Mouse (Mus musculus) cerebellum, postnatal 36 days (tissue): ENCODE results near the gene Sf3b6.

Source experiments
- DNase-seq, 2 experiments: peaks; one replicate each; pipeline ENCODE4 v3.0.0; 2021 to 2022; ENCODE audit warnings: mixed read lengths in 2 of 2

The Sf3b6 gene

GRCm38 (mm10) chr12:4841392-4841887 is 24.1 kb downstream of the Sf3b6 start, which contains the start of gene Fkbp1b:
Gene Fkbp1b, minus strand, starts transcription at chr12:4841591.
- peak; percentile 51 to 64 for DNase-seq

- DNase-seq, result no peak
Observed at GRCm38 (mm10) chr12:4842456-4842855, 25.1 kb downstream of the Sf3b6 start.

DNA sequence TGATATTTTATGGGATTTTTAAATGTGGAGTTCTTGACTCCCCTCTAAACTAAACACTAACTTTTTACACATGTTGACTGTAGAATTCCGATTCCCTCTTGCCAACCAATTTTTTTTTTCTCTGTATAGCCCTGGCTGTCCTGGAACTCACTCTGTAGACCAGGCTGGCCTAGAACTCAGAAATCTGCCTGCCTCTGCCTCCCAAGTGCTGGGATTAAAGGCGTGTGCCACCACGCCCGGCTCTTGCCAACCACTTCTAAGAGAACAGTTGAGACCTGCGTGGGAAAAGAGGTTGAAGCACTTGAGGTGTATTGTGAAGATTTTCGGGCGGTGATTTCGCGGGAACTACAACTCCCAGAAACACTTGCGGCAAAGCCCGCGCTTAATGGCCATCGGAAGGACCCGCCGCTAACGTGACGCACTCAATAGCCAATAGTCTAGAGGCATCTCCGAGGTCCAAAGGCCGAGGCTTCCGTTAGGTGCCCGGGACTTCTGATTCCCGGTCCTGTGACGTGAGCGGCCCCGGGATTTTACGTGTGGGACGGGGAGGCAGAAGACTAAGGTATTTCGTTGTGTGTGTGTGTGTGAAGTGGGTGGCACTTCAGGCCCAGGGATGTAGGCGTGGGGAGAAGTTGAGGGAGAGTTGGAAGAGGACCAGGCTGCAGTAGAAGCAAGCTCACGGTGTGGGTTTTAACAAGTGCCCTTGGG is 25.7 kb downstream of the Sf3b6 start, which contains the start of gene Wdcp:
Gene Wdcp, plus strand, starts transcription at position 414 of the 708 bp plus-strand sequence.
- DNase-seq, result peak; percentile 89 to 90

GRCm38 (mm10) chr12:4843741-4844140 is 26.4 kb downstream of the Sf3b6 start:
- peak; percentile 30 to 36 for DNase-seq

- DNase-seq, result no peak
Observed at GRCm38 (mm10) chr12:4856160-4856559, 38.8 kb downstream of the Sf3b6 start.

GRCm38 (mm10) chr12:4856834-4857233 is 39.5 kb downstream of the Sf3b6 start:
- no peak for DNase-seq

DNA sequence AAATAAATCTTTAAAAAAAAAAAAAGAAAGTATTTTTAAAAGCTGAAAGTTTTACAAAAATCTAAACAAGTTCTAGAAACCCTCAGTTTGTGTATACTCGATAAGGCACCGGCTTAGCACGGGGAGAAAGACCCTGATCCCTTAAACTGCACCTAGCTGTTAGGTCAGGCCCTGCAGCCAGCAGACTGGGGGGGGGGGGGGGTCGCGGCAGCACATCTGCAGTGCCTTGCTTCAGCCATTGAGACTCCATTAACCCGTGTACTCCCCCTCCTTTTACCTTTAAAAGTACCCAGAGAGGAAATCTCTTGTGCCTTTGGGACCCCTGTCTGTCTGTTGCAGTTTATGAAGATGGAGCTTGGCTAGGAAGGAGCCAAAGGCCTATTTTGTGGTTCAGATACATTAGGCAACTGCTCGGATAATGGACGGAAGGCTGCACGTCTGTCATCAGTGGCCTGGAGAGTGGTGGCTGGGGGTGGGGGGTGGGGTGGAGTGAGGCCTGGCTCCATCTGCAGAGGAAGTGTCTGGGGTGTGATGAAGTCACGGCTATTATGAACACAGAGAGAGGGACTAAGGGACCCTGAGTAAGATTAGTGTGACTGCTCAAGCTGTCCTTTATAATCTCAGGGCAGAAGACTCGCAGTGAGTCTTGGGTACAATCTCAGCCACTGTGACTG is 42.0 kb downstream of the Sf3b6 start:
- DNase-seq, result no peak

DNA sequence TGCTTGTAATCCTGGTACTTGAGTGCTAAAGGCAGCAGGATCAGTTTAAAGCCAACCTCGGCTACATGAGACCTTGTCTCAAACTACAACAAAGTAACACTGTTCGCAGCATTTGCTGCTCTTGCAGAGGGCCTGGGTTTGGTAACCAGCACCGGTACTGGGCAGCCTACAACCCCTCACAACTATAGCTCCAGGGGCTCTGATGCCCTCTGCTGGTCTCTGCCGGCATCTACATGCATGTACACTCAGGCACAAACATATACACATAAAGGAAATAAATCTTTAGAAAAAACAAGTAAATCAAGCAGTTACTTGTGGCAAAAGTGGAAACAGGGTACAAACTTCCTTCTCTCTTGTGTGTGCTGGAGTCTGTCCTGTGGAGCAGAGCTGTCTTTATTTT is 45.3 kb downstream of the Sf3b6 start:
- no peak for DNase-seq

- DNase-seq, result peak; percentile 38 to 42
Observed at GRCm38 (mm10) chr12:4863654-4864337, 46.5 kb downstream of the Sf3b6 start.

- DNase-seq, result no peak
Observed at GRCm38 (mm10) chr12:4864338-4864690, 47.0 kb downstream of the Sf3b6 start.

DNA sequence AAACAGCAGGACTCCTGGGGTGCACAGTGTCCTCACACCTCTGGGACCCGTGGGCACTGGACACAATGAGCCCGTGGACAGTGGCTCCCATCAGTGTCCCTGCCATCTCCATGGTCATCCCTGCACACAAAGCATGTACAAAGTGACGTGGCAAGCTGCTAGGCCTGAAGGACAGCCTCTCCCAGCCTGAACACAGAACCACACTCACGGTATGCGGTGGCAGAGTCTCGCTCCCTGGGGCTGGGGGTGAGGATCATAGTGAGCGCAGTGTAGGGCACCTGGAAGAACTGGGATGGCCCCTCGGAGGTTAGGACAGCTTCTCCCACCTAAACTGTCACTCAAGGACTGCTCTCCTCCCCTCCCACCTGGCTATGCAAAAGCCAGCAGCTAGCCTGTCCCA is 51.6 kb downstream of the Sf3b6 start:
- DNase-seq, result no peak

GRCm38 (mm10) chr12:4871260-4871659 is 53.9 kb downstream of the Sf3b6 start:
- no peak for DNase-seq

DNA sequence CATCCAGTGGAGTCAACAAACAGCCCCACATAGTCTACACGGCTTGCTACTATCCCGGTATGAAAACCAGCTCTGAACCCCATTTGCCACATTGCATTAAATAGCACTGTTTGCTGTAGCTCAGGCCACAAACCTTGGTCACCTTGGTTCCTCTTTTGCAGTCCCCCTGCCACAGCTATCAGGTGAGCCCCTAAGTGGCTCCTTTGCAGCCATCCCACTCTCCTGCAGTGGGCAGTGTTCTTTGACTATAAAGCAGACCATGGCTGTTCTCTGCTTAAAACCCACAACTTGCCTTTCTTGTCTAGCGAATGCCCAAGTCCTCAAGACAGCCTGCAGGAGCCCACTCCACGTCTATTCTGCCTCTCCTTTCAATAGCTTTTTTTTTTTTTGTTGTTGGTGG is 54.9 kb downstream of the Sf3b6 start:
- no peak for DNase-seq

GRCm38 (mm10) chr12:4872983-4873477 is 55.7 kb downstream of the Sf3b6 start:
- DNase-seq, result no peak

DNA sequence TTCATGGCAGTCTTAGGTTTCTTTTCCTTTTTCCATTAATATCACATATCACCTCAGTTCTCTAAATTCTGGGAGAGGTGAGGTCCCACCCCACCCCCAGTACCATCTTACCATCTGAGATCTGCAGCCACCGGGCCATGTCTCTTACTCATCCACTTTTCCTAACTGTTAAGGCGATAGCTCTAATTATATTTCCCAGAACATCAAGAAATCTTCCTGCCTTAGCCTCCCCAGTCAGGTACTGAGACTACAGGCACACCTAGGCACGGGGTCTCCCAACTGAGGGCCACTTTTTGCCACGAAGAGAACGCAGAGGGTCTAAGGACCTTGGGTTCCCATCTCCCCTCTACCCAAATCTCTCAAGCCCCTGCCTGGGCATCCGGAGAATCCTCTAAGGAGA is 56.2 kb downstream of the Sf3b6 start:
- no peak for DNase-seq

DNA sequence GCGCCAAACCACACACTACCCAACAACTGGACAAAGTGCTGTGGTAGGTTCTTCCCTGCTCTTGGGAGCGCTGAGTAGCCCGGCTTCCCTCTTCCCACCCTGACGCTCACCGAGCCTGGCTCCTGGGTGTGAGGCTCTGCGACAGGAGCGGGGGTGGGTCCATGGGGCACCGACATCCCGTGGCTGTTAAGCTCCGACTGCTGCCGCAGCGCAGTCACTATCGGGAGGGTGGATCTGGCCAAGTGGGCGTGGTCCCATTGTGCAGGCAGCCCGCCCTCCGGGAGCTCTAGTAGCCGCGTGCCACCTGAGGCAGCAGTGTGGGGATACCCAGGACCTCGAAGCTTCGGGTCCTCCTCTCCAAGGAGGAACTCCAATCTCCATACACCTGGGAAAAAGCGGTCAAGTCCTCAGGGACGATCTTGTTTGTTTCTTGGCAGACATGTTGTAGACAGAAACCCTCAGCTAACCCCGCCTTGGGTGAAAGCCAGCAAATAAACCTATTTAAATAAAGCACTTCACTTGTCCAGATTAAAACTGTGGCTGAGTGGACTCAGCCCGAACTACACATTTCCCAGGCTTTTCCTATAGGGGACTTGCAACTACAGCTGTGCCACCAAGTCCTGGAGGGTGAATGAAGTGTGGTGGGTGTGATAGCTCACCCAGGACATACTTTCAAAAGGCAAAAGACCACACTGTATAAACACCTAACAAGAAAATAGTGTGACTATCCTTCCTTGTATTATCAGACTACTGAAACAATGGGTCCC is 57.0 kb downstream of the Sf3b6 start, which contains the start of gene Mfsd2b:
Gene Mfsd2b, minus strand, starts transcription at position 199 of the 767 bp plus-strand sequence.
- peak; percentile 50 to 55 for DNase-seq

DNA sequence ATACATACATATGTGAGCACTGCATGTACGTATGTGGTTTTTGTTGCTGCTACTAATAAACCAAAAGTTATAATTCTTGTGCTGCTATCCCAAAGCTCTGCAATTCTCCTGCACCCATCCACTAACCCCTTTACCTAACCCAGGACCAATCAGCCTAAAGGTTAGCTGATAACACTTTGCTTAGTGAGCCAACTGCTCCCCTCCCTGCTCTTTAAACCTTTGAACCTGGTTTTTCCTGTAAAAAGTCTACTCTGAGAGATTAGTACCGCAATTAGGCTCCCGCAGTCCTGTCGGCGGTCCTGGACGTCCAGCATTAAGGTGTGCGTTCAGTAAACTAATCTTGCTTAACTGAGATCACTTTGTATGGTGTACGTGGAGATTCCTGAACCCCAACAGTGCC is 58.3 kb downstream of the Sf3b6 start:
- DNase-seq, result no peak
